Mouse (Mus musculus): ENCODE measurements around the gene Eif3a.

GRCm38 (mm10) chr19:60791164-60791563, 706 bp upstream of the Eif3a start:
- TF ChIP-seq CTCF (IDR thresholded peaks at IDR 0.05; ENCODE audit: control insufficient read depth, insufficient read depth, insufficient replicate concordance, low read depth, low read length) (no peak), POLR2A (IDR thresholded peaks at IDR 0.05; ENCODE audit: control insufficient read depth, low read depth, low read length) (no peak)
